Mouse (Mus musculus) liver, embryonic 15.5 days (tissue): Measurements from ENCODE around the gene Tango6. TPM values are rescaled to one million over a fixed set of nuclear protein-coding genes. Genes with fewer than 3 reads are reported as not detected.

Experiments
- ATAC-seq: fragments of 200-750 bp; cut with Nextera tagmentation; 2 replicates; pipeline ENCODE4 v1.8.0; 2017; ENCODE audit warnings: moderate number of reproducible peaks, mild to moderate bottlenecking, moderate library complexity; ENCODE audit not compliant: insufficient read depth
- H3K27ac ChIP-seq: fragments of 300-500 bp; sonication (generic); replicated peaks from 2 replicates; pipeline ENCODE4 v1.5.1; 2015; ENCODE audit warnings: mild to moderate bottlenecking, inconsistent platforms
- H3K27me3 ChIP-seq: fragments of 300-500 bp; sonication (generic); 2 replicates; pipeline ENCODE4 v1.6.1; 2015; ENCODE audit warnings: mild to moderate bottlenecking, inconsistent platforms
- H3K36me3 ChIP-seq: fragments of 300-500 bp; sonication (generic); replicated peaks from 2 replicates; pipeline ENCODE4 v1.6.1; 2015; ENCODE audit warnings: moderate library complexity, mild to moderate bottlenecking, inconsistent platforms
- H3K4me1 ChIP-seq: fragments of 300-500 bp; sonication (generic); replicated peaks from 2 replicates; pipeline ENCODE4 v1.6.1; 2015; ENCODE audit warnings: inconsistent platforms
- H3K4me2 ChIP-seq: fragments of 300-500 bp; sonication (generic); 2 replicates; pipeline ENCODE4 v1.6.1; 2015; ENCODE audit warnings: moderate library complexity, mild to moderate bottlenecking, inconsistent platforms
- H3K4me3 ChIP-seq: fragments of 300-500 bp; sonication (generic); replicated peaks from 2 replicates; pipeline ENCODE4 v1.5.1; 2015; ENCODE audit warnings: mild to moderate bottlenecking, inconsistent platforms
- H3K9ac ChIP-seq: fragments of 300-500 bp; sonication (generic); 2 replicates; pipeline ENCODE4 v1.6.1; 2015; ENCODE audit warnings: moderate library complexity, mild to moderate bottlenecking, inconsistent platforms
- H3K9me3 ChIP-seq: fragments of 300-500 bp; sonication (generic); replicated peaks from 2 replicates; pipeline ENCODE4 v1.6.1; 2016; ENCODE audit warnings: inconsistent platforms
- WGBS: fragments of 180-500 bp; shearing (Covaris S2); methylation state at CpG from one replicate; pipeline ENCODE4 v1.1.7; 2015; ENCODE audit warnings: mixed read lengths; ENCODE audit not compliant: insufficient replicate concordance; 5-methylcytosine and 5-hydroxymethylcytosine counted together
- polyA plus RNA-seq: library from polyadenylated mRNA; unstranded; fragments of >200 nt; fragmentation: Nextera tagmentation; extraction: Ambion mirVana; gene quantifications from 2 replicates; pipeline ENCODE4 v1.2.1, GENCODE M21; 2015

Gene Tango6
- polyA plus RNA-seq, 1 experiment from 2014 or later = 3.1 TPM

DNA sequence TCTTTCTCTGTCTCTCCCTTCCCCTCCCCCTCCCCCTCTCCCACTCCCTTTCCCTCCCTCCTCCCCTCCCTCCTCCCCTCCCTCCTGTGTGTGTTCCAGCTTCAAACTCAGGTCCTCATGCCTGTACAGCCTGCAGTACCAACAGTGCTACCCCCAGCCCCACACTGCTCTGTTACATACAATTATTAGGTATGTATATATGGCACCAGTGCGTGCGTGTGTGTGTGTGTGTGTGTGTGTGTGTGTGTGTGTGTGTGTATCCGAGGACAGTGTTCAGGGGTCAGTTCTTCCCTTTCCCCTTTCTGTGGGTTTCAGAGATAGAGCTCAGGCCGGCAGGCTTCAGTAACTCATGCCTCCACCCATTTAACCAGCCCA, 134.3 kb downstream of the Tango6 start:
- no peak overlapping the region for H3K4me2 ChIP-seq
- WGBS = 47% methylated on average over 4 of the region's 4 CpGs
- no peaks in the 10 kb centered on the region for H3K9me3 ChIP-seq
- H3K9ac ChIP-seq = no peak overlapping the region
- no peaks in the 10 kb centered on the region for H3K27me3 ChIP-seq
- H3K4me1 ChIP-seq = no peaks in the 10 kb centered on the region
- H3K36me3 ChIP-seq = no peaks in the 10 kb centered on the region
- no peak overlapping the region for H3K27ac ChIP-seq
- ATAC-seq = no peak
- H3K4me3 ChIP-seq = no peak overlapping the region

DNA sequence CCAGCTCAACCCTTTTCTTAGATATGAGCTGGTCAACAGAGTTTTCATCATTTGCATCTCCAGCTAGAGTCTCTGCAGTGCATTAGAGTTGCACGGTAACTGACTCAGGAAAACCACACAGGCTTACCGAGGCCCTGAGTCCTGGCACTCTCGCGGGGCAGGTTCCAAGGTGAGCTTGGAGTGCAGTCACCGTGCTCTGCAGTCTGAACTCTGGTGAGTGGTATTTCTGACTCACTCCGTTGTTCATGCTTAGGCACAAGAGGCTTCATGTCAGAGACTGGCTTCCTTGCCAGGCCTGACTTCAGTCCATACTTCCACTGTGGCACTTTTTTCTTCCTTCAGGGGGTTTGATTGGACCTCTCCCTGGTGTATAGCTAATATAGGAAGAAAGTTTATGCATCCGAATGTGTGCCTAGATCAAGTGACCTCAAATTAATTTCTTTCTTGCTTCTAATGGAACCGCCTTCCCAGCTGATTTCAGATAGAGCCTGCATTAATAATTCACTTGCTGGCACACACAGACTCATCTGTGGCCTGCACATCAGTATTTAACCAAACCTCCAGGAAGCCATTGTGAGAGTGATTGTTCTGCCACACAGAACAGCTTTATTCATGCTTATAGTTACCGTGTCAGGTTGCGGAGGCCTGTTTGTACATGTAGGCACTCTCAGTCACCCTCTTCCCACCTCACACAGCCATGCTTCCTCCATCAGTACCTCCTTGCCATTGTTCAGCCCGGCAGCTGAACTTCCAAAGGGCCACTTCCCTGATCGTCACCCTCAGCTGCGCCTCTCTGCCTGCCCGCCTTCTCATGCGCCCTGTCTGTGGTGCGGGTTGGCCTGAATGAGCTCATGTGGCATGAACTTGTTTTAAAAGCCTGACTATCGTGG, 136.0 kb downstream of the Tango6 start:
- H3K4me2 ChIP-seq = no peak overlapping the region
- H3K9me3 ChIP-seq = no peaks in the 10 kb centered on the region
- no peaks in the 10 kb centered on the region for H3K4me1 ChIP-seq
- WGBS = 75% methylated on average over 17 of the region's 17 CpGs
- no peak overlapping the region for H3K4me3 ChIP-seq
- peaks cover 5% of the 10 kb centered on the region; the same call in 1 of the 2 replicates for H3K36me3 ChIP-seq
- H3K9ac ChIP-seq = no peak overlapping the region
- H3K27ac ChIP-seq = no peak overlapping the region
- ATAC-seq = no peak
- H3K27me3 ChIP-seq = no peaks in the 10 kb centered on the region

DNA sequence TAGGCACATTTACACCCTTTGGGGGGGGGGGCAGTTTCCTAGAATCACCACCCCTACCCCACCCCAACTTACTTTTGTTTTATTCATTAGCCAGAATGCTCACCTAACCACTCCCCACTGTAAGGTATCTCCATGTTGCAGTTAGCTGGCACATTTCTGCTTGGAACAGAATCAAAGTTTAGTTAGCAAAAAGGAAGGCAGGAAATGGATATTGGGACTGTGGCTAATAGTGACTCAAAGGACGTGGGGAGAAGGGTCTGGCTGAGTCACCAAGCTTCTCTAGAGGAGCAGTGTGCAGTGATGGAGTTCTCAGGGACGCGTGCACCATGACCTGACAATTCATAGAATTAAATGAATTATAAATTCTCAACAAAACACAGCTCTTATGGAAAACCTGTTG, 136.7 kb downstream of the Tango6 start:
- Histone ChIP-seq H3K4me3 (no peak overlapping the region), H3K4me1 (no peaks in the 10 kb centered on the region), H3K36me3 (peaks cover 5% of the 10 kb centered on the region; the same call in 1 of the 2 replicates), H3K27me3 (no peaks in the 10 kb centered on the region), H3K9me3 (no peaks in the 10 kb centered on the region), H3K27ac (no peak overlapping the region), H3K4me2 (no peak overlapping the region), H3K9ac (no peak overlapping the region)
- WGBS = 67% methylated on average over 3 of the region's 3 CpGs
- no peak for ATAC-seq

DNA sequence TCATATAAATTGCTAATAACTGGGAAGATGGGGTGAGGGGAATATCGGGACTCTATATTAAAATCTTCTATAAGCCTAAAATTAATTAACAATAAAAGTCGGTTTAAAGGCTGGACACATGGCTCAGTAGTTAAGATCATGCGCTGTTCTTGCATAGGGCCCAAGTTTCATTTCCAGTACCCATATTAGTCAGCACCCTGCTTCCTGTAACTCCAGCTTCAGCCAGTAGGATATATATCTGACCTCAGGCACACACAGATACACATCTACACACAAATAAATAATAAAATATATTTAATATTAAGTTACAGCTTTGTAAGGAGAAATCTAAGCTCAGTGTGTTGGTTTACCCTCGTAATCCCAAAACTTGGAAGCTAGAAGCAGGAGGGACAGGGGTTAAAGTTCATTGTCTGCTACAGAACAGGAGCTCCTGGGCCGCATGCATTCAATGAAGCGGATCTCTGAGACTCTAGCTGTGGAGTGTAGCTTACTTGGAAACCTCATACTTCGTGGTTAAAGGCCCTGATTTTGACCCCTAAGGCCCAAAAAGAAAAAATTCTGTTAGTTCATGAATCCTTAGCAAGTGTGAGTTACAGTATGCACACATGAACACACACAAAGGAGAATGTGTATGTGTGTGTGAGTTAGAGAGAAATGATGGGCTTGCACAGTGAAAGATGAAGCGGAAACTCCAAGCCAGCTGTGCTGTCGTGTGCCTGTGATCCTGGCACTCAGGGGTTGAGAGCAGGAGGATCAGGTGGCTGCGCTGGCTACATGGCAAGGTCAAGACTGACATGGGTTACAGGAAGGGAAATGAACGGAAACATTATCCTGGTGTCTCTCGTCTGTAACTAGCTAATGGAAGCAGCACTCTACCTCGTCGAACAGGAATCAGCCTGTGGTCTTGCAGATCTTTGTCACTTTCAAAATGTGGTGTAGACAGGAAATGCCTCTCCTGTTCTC, 138.0 kb downstream of the Tango6 start:
- Histone ChIP-seq H3K9me3 (no peaks in the 10 kb centered on the region), H3K4me3 (no peak overlapping the region), H3K4me2 (no peak overlapping the region), H3K27me3 (no peaks in the 10 kb centered on the region), H3K9ac (no peak overlapping the region), H3K27ac (no peak overlapping the region), H3K4me1 (no peaks in the 10 kb centered on the region), H3K36me3 (peaks cover 5% of the 10 kb centered on the region; the same call in 1 of the 2 replicates)
- 60% methylated on average over 14 of the region's 14 CpGs for WGBS
- no peak for ATAC-seq

DNA sequence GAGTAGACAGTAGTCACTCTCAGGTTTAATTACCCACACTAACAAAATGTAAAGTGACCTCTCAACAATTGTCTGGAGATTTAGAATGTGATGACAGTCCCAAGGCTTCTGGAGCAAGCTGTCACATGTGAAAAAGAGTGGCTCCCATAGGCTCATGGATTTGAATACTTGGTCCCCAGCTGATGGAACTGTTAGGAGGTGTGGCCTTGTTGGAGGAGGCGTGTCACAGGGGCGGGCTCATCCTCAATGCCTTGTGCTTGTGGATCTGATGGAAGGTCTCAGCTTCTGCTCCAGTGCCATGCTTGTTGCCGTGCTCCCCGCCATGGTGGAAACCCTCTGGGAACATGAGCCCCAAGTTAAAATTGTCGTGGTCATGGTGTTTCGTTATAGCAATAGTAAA, 146.1 kb downstream of the Tango6 start:
- no peak overlapping the region for H3K4me3 ChIP-seq
- H3K9ac ChIP-seq = no peak overlapping the region
- H3K9me3 ChIP-seq = no peaks in the 10 kb centered on the region
- WGBS = 65% methylated on average over 6 of the region's 6 CpGs
- H3K4me1 ChIP-seq = no peaks in the 10 kb centered on the region
- no peak for ATAC-seq
- H3K36me3 ChIP-seq = no peaks in the 10 kb centered on the region
- no peak overlapping the region for H3K27ac ChIP-seq
- no peak overlapping the region for H3K4me2 ChIP-seq
- no peaks in the 10 kb centered on the region for H3K27me3 ChIP-seq

DNA sequence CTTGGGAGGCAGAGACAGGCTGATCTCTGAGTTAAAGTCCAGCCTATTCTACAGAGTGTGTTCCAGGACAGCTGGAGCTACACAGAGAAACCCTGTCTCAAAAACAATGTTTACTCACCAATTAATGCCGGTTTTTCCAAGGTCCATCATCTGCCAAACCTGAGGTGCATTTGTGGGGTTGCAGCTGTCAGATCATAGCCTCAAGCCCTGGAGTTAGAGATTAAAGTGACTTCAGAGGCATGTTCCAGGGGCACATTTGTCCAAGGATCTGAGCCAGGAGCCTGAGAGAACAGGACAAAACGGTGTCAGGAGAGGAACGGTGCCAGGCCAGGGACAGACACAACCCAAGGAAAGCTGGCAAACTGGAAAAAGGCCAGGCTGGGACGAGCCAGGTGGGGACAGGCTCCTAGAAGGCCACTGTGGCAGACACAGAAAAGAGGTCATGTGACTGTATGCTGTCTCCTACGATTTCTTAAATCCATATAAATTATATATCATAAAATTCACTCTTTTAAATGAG, 146.7 kb downstream of the Tango6 start:
- no peaks in the 10 kb centered on the region for H3K4me1 ChIP-seq
- H3K27ac ChIP-seq = no peak overlapping the region
- H3K36me3 ChIP-seq = no peaks in the 10 kb centered on the region
- 63% methylated on average over 5 of the region's 5 CpGs for WGBS
- H3K27me3 ChIP-seq = no peaks in the 10 kb centered on the region
- no peak overlapping the region for H3K4me3 ChIP-seq
- no peaks in the 10 kb centered on the region for H3K9me3 ChIP-seq
- no peak overlapping the region for H3K9ac ChIP-seq
- H3K4me2 ChIP-seq = no peak overlapping the region
- ATAC-seq = no peak

DNA sequence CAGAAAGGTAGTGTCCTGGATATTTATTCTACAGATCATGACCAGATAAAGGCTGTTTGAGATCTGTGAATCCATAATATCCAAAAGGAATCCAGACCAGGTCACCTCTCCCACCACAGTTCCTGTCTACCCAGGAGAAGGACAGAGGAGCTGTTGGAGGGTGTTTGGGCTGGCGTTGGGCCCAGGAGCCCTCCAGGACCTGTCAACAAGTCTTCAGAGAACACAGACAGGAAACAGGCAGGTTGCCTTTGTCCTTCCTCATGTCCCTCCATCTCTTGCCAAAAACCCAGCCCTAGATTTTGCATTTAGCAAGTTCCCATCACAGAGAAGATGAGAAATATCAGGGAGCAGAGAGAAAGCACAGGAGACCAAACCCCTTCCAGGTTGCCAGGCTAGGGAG, 152.0 kb downstream of the Tango6 start:
- no peak overlapping the region for H3K4me2 ChIP-seq
- H3K27me3 ChIP-seq = no peaks in the 10 kb centered on the region
- H3K4me3 ChIP-seq = no peak overlapping the region
- ATAC-seq = no peak
- no peak overlapping the region for H3K9ac ChIP-seq
- H3K4me1 ChIP-seq = peaks cover 11% of the 10 kb centered on the region
- no peak overlapping the region for H3K27ac ChIP-seq
- WGBS = 44% methylated on average over 1 of the region's 1 CpGs
- H3K36me3 ChIP-seq = no peaks in the 10 kb centered on the region
- no peaks in the 10 kb centered on the region for H3K9me3 ChIP-seq

DNA sequence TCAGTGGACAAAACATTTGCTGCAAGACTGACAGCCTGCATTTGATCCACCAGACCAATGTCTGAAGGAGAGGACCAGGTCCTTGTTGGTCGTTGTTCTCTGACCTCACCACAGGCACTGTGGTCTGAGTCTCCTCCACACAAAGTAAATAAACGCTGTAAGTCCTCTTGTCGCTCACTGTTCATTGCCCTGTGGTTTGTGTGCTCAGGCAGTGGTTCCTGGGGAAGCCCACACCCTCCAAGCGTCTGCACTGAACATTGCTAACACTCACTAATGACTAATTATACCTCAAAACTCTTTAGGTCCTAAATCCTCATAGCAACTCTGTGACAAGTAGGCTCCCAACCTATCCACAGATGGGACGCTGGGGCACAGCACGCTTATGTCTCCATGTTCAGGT, 153.7 kb downstream of the Tango6 start:
- ATAC-seq = no peak
- H3K27me3 ChIP-seq = no peaks in the 10 kb centered on the region
- WGBS = 34% methylated on average over 6 of the region's 6 CpGs
- no peak overlapping the region for H3K4me2 ChIP-seq
- H3K9me3 ChIP-seq = no peaks in the 10 kb centered on the region
- no peak overlapping the region for H3K27ac ChIP-seq
- peaks cover 11% of the 10 kb centered on the region for H3K4me1 ChIP-seq
- no peak overlapping the region for H3K9ac ChIP-seq
- no peak overlapping the region for H3K4me3 ChIP-seq
- H3K36me3 ChIP-seq = no peaks in the 10 kb centered on the region

DNA sequence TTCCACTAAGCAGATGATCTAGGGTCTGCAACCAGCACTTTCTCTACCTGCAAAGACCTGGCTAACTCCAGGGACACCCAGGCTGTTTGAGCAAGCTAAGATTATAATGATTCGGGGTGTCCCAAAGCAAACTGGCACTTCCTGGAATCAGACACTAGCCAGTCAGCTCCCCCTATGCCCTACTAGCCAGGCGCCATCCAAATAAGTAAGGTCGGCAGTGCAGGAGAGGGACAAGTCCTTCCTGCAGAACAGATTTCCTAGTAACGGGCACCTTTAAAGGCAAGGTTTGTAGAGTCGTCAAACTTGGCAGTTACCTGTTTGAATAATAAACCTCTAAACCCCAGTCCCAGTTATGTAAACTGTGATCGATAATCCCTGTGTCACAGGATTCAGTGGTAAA, 155.9 kb downstream of the Tango6 start:
- no peak overlapping the region for H3K27ac ChIP-seq
- ATAC-seq = no peak
- WGBS = 56% methylated on average over 6 of the region's 6 CpGs

DNA sequence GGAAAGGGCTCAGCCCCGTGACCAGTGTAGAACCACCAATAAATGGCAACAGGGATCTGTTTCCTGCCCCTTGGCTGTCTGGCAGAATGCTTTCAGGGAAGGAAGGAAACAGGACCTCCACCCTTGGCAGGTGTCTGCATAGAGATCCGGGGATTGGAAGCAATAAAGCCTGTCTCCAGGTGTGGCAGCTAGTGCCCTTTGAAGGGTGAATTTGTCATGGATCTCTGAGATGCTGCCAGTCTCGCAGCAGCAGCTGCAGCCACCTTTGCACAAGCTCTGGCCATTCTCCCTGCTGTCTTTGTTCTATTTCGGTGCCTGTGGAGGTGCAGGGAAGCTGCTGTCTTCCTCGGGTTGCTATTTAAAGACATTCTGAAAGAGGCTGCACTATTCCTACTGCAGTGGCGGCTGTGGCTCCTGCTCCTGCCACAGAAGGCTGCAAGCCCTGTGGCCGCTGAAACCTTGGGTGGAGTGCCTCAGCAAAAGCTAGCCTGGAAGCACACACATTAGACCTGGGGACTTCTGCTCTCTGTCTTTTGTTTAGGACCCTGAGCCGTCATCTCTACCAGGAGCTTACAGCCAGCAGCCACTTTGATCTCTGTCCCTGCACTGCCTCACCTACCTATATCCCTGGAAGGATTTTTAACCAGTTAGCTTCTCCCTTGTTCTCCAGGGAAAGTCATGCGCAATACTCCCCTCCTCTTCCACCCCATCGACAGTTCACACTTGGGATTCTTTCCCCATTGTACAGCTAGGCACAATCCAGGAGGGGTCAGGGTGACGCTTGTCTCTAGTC, 156.5 kb downstream of the Tango6 start:
- Histone ChIP-seq H3K9ac (no peak overlapping the region), H3K4me3 (no peak overlapping the region), H3K4me1 (peaks cover 11% of the 10 kb centered on the region), H3K27ac (no peak overlapping the region), H3K36me3 (no peaks in the 10 kb centered on the region), H3K27me3 (no peaks in the 10 kb centered on the region), H3K4me2 (no peak overlapping the region), H3K9me3 (no peaks in the 10 kb centered on the region)
- 38% methylated on average over 11 of the region's 11 CpGs for WGBS
- ATAC-seq = no peak

More for the DNA sequence above, 155.9 kb downstream of the Tango6 start:
- H3K4me1 ChIP-seq = peaks cover 11% of the 10 kb centered on the region
- H3K4me2 ChIP-seq = no peak overlapping the region
- no peaks in the 10 kb centered on the region for H3K36me3 ChIP-seq
- H3K4me3 ChIP-seq = no peak overlapping the region
- no peaks in the 10 kb centered on the region for H3K9me3 ChIP-seq
- H3K27me3 ChIP-seq = no peaks in the 10 kb centered on the region
- no peak overlapping the region for H3K9ac ChIP-seq
